Mouse (Mus musculus) hindbrain, embryonic 11.5 days (tissue): ENCODE results near the gene Nr1h2. TPM values are rescaled to one million over a fixed set of nuclear protein-coding genes. Genes with fewer than 3 reads are reported as not detected.

ENCODE experiments used
- ATAC-seq: fragments of 200-750 bp; cut with Nextera tagmentation; 2 replicates; pipeline ENCODE4 v1.8.0; 2017; ENCODE audit warnings: mild to moderate bottlenecking, moderate TSS enrichment, moderate library complexity; ENCODE audit not compliant: low FRiP score
- DNase-seq: peaks from one replicate; pipeline ENCODE4 v3.0.0-alpha.2; 2015; ENCODE audit warnings: low spot score
- H3K27ac ChIP-seq: fragments of 300-500 bp; sonication (generic); 2 replicates; pipeline ENCODE4 v1.5.1; 2014; ENCODE audit warnings: mild to moderate bottlenecking, low read depth, low read length
- H3K27me3 ChIP-seq: fragments of 300-500 bp; sonication (generic); 2 replicates; pipeline ENCODE4 v1.6.1; 2014; ENCODE audit warnings: mild to moderate bottlenecking, low read length, moderate library complexity, mixed read lengths; ENCODE audit not compliant: control insufficient read depth, insufficient read depth
- H3K36me3 ChIP-seq: fragments of 300-500 bp; sonication (generic); 2 replicates; pipeline ENCODE4 v1.6.1; 2014; ENCODE audit warnings: mild to moderate bottlenecking, low read length, moderate library complexity, mixed read lengths; ENCODE audit not compliant: control insufficient read depth, insufficient read depth
- H3K4me1 ChIP-seq: fragments of 300-500 bp; sonication (generic); replicated peaks from 2 replicates; pipeline ENCODE4 v1.6.1; 2014; ENCODE audit warnings: low read length, mixed read lengths; ENCODE audit not compliant: control insufficient read depth, insufficient read depth
- H3K4me2 ChIP-seq: fragments of 300-500 bp; sonication (generic); replicated peaks from 2 replicates; pipeline ENCODE4 v1.6.1; 2014; ENCODE audit warnings: mild to moderate bottlenecking, low read depth, low read length
- H3K4me3 ChIP-seq: fragments of 300-500 bp; sonication (generic); 2 replicates; pipeline ENCODE4 v1.5.1; 2014; ENCODE audit warnings: low read depth, low read length
- H3K9ac ChIP-seq: fragments of 300-500 bp; sonication (generic); 2 replicates; pipeline ENCODE4 v1.6.1; 2014; ENCODE audit warnings: low read depth, low read length
- H3K9me3 ChIP-seq: fragments of 300-500 bp; sonication (generic); 2 replicates; pipeline ENCODE4 v1.6.1; 2016; ENCODE audit warnings: low read length; ENCODE audit not compliant: control insufficient read depth
- WGBS: fragments of 180-500 bp; shearing (Covaris S2); extraction: QIAGEN DNeasy Blood & Tissue Kit; methylation state at CpG from one replicate; pipeline ENCODE4 v1.1.7; 2014; 5-methylcytosine and 5-hydroxymethylcytosine counted together
- polyA plus RNA-seq: library from polyadenylated mRNA; unstranded; fragments of >200 nt; fragmentation: Nextera tagmentation; extraction: Ambion mirVana; gene quantifications from 2 replicates; pipeline ENCODE4 v1.2.1, GENCODE M21; 2014

The Nr1h2 gene
- polyA plus RNA-seq, 1 experiment from 2014 or later, result 70.8 TPM

GRCm38 (mm10) chr7:44538756-44539624, 14.8 kb downstream of the Nr1h2 start:
- ATAC-seq (no peak), DNase-seq (no peak)
- Histone ChIP-seq H3K9ac (no peak overlapping the region), H3K9me3 (no peaks in the 10 kb centered on the region), H3K27me3 (no peaks in the 10 kb centered on the region), H3K4me1 (no peaks in the 10 kb centered on the region), H3K27ac (no peak overlapping the region), H3K4me2 (no peak overlapping the region), H3K36me3 (peaks cover 7% of the 10 kb centered on the region; the same call in 1 of the 2 replicates), H3K4me3 (no peak overlapping the region)
- WGBS, result 91% methylated on average over 41 of the region's 41 CpGs

GRCm38 (mm10) chr7:44537496-44537895, 16.3 kb downstream of the Nr1h2 start:
- H3K4me3 ChIP-seq, result no peak overlapping the region
- no peaks in the 10 kb centered on the region for H3K4me1 ChIP-seq
- no peak overlapping the region for H3K9ac ChIP-seq
- H3K4me2 ChIP-seq, result no peak overlapping the region
- WGBS, result 94% methylated on average over 13 of the region's 13 CpGs
- no peak for DNase-seq
- no peaks in the 10 kb centered on the region for H3K27me3 ChIP-seq
- no peak overlapping the region for H3K27ac ChIP-seq
- ATAC-seq, result no peak
- peaks cover 10% of the 10 kb centered on the region; the same call in 1 of the 2 replicates for H3K36me3 ChIP-seq
- no peaks in the 10 kb centered on the region for H3K9me3 ChIP-seq

- H3K9ac ChIP-seq, result no peak overlapping the region
- peaks cover 10% of the 10 kb centered on the region; the same call in 1 of the 2 replicates for H3K36me3 ChIP-seq
- H3K27ac ChIP-seq, result no peak overlapping the region
- no peaks in the 10 kb centered on the region for H3K27me3 ChIP-seq
- H3K4me3 ChIP-seq, result no peak overlapping the region
- no peaks in the 10 kb centered on the region for H3K9me3 ChIP-seq
- WGBS, result 91% methylated on average over 7 of the region's 7 CpGs
- H3K4me2 ChIP-seq, result no peak overlapping the region
- DNase-seq, result no peak
- ATAC-seq, result no peak
- no peaks in the 10 kb centered on the region for H3K4me1 ChIP-seq
Observed at GRCm38 (mm10) chr7:44537009-44537408, 16.7 kb downstream of the Nr1h2 start.

- peaks cover 10% of the 10 kb centered on the region; the same call in 1 of the 2 replicates for H3K36me3 ChIP-seq
- no peak overlapping the region for H3K4me3 ChIP-seq
- no peak for DNase-seq
- H3K9ac ChIP-seq, result no peak overlapping the region
- no peak overlapping the region for H3K27ac ChIP-seq
- H3K27me3 ChIP-seq, result no peaks in the 10 kb centered on the region
- no peak overlapping the region for H3K4me2 ChIP-seq
- ATAC-seq, result no peak
- no peaks in the 10 kb centered on the region for H3K9me3 ChIP-seq
- H3K4me1 ChIP-seq, result no peaks in the 10 kb centered on the region
- 94% methylated on average over 6 of the region's 6 CpGs for whole genome bisulfite sequencing
Observed at GRCm38 (mm10) chr7:44536590-44536968, 17.2 kb downstream of the Nr1h2 start.

- Histone ChIP-seq H3K4me3 (no peak overlapping the region), H3K4me2 (no peak overlapping the region), H3K27ac (no peak overlapping the region), H3K27me3 (0 out of 2 replicates have a peak, but pooled peaks cover 3% of the 10 kb centered on the region), H3K9me3 (no peaks in the 10 kb centered on the region), H3K36me3 (peaks cover 10% of the 10 kb centered on the region; the same call in 1 of the 2 replicates), H3K4me1 (no peaks in the 10 kb centered on the region), H3K9ac (no peak overlapping the region)
- ATAC-seq (no peak), DNase-seq (no peak)
- 93% methylated on average over 27 of the region's 27 CpGs for WGBS
Observed at GRCm38 (mm10) chr7:44535657-44536589, 17.8 kb downstream of the Nr1h2 start.

- DNase-seq, result no peak
- no peak overlapping the region for H3K4me2 ChIP-seq
- H3K27me3 ChIP-seq, result 0 out of 2 replicates have a peak, but pooled peaks cover 3% of the 10 kb centered on the region
- H3K9ac ChIP-seq, result no peak overlapping the region
- 90% methylated on average over 19 of the region's 19 CpGs for WGBS
- no peak for ATAC-seq
- no peak overlapping the region for H3K4me3 ChIP-seq
- H3K9me3 ChIP-seq, result no peaks in the 10 kb centered on the region
- H3K27ac ChIP-seq, result no peak overlapping the region
- H3K4me1 ChIP-seq, result no peaks in the 10 kb centered on the region
- H3K36me3 ChIP-seq, result peaks cover 7% of the 10 kb centered on the region; the same call in 1 of the 2 replicates
Observed at GRCm38 (mm10) chr7:44534656-44535441, 18.9 kb downstream of the Nr1h2 start.

- Histone ChIP-seq H3K9me3 (no peaks in the 10 kb centered on the region), H3K4me3 (no peak overlapping the region), H3K4me1 (no peaks in the 10 kb centered on the region), H3K27ac (no peak overlapping the region), H3K9ac (no peak overlapping the region), H3K27me3 (peaks cover 3% of the 10 kb centered on the region; the same call in 1 of the 2 replicates), H3K4me2 (no peak overlapping the region), H3K36me3 (0 out of 2 replicates have a peak, but pooled peaks cover 7% of the 10 kb centered on the region)
- ATAC-seq (no peak), DNase-seq (no peak)
- 93% methylated on average over 13 of the region's 13 CpGs for WGBS
Observed at GRCm38 (mm10) chr7:44534242-44534641, 19.5 kb downstream of the Nr1h2 start.

- DNase-seq (no peak), ATAC-seq (no peak)
- Histone ChIP-seq H3K9ac (no peak overlapping the region), H3K9me3 (no peaks in the 10 kb centered on the region), H3K27me3 (peaks cover 3% of the 10 kb centered on the region; the same call in 1 of the 2 replicates), H3K27ac (no peak overlapping the region), H3K4me1 (no peaks in the 10 kb centered on the region), H3K4me2 (no peak overlapping the region), H3K36me3 (0 out of 2 replicates have a peak, but pooled peaks cover 7% of the 10 kb centered on the region), H3K4me3 (no peak overlapping the region)
- 69% methylated on average over 11 of the region's 12 CpGs for WGBS
Observed at GRCm38 (mm10) chr7:44533746-44534045, 20.1 kb downstream of the Nr1h2 start.
